Mouse (Mus musculus): ENCODE measurements around the gene Tnmd. TPM values are rescaled to one million over a fixed set of nuclear protein-coding genes. Genes with fewer than 3 reads are reported as not detected.

The Tnmd gene
- polyA plus RNA-seq (2015; fragmentation: Nextera tagmentation; extraction: Ambion mirVana), result 58.9 and 59.1 TPM in 2 replicates

- Histone ChIP-seq H3K4me3 (replicated peaks) (no peak within 1 kb of the TSS), H3K9me3 (replicated peaks) (no peaks in the 10 kb centered on the region), H3K36me3 (no peaks in the 10 kb centered on the region), H3K4me2 (replicated peaks) (no peak within 1 kb of the TSS), H3K27ac (replicated peaks) (no peak within 1 kb of the TSS), H3K27me3 (no peaks in the 10 kb centered on the region), H3K4me1 (no peaks in the 10 kb centered on the region), H3K9ac (no peak within 1 kb of the TSS)
- no peak; the same call in 1 of the 2 replicates for ATAC-seq (ENCODE audit: insufficient number of reproducible peaks, low FRiP score, low TSS enrichment, low read depth)
- WGBS, result 48% methylated on average over 5 of the region's 5 CpGs
Measured at GRCm38 (mm10) chrX:133850680-133851079, at the start of gene Tnmd. Gene Tnmd, plus strand, starts transcription at chrX:133850980.

GRCm38 (mm10) chrX:133853637-133854036, 2.9 kb downstream of the Tnmd start:
- H3K4me1 ChIP-seq, result no peaks in the 10 kb centered on the region
- H3K4me3 ChIP-seq (replicated peaks), result no peak overlapping the region
- H3K36me3 ChIP-seq, result no peaks in the 10 kb centered on the region
- H3K9ac ChIP-seq, result no peak overlapping the region
- no peak for ATAC-seq (ENCODE audit: insufficient number of reproducible peaks, low FRiP score, low TSS enrichment, low read depth)
- H3K4me2 ChIP-seq (replicated peaks), result no peak overlapping the region
- H3K27me3 ChIP-seq, result peaks cover 5% of the 10 kb centered on the region; the same call in 1 of the 2 replicates
- 0 out of 2 replicates have a peak overlapping the region, but pooled peaks have one; percentile 44 for H3K27ac ChIP-seq (replicated peaks)
- H3K9me3 ChIP-seq (replicated peaks), result no peaks in the 10 kb centered on the region
- 70% methylated on average over 4 of the region's 4 CpGs for WGBS

- Histone ChIP-seq H3K4me3 (replicated peaks) (no peak overlapping the region), H3K36me3 (no peaks in the 10 kb centered on the region), H3K9ac (no peak overlapping the region), H3K27me3 (no peaks in the 10 kb centered on the region), H3K4me1 (no peaks in the 10 kb centered on the region), H3K9me3 (replicated peaks) (no peaks in the 10 kb centered on the region), H3K4me2 (replicated peaks) (no peak overlapping the region), H3K27ac (replicated peaks) (no peak overlapping the region)
- no peak for ATAC-seq (ENCODE audit: insufficient number of reproducible peaks, low FRiP score, low TSS enrichment, low read depth)
- 78% methylated on average over 6 of the region's 6 CpGs for WGBS
Measured at GRCm38 (mm10) chrX:133869743-133870142, 19.0 kb downstream of the Tnmd start.

- Histone ChIP-seq H3K4me1 (no peaks in the 10 kb centered on the region), H3K9me3 (replicated peaks) (no peaks in the 10 kb centered on the region), H3K27me3 (no peaks in the 10 kb centered on the region), H3K27ac (replicated peaks) (no peak overlapping the region), H3K36me3 (0 out of 2 replicates have a peak, but pooled peaks cover 3% of the 10 kb centered on the region), H3K4me2 (replicated peaks) (no peak overlapping the region), H3K4me3 (replicated peaks) (no peak overlapping the region), H3K9ac (no peak overlapping the region)
- ATAC-seq (ENCODE audit: insufficient number of reproducible peaks, low FRiP score, low TSS enrichment, low read depth), result no peak
- 96% methylated on average over 3 of the region's 3 CpGs for WGBS
Measured at GRCm38 (mm10) chrX:133887308-133887707, 36.5 kb downstream of the Tnmd start.

- H3K36me3 ChIP-seq, result 0 out of 2 replicates have a peak, but pooled peaks cover 3% of the 10 kb centered on the region
- H3K4me3 ChIP-seq (replicated peaks), result no peak overlapping the region
- no peak overlapping the region for H3K27ac ChIP-seq (replicated peaks)
- H3K9me3 ChIP-seq (replicated peaks), result no peaks in the 10 kb centered on the region
- ATAC-seq (ENCODE audit: insufficient number of reproducible peaks, low FRiP score, low TSS enrichment, low read depth), result no peak
- WGBS, result 77% methylated on average over 5 of the region's 5 CpGs
- no peak overlapping the region for H3K9ac ChIP-seq
- no peaks in the 10 kb centered on the region for H3K4me1 ChIP-seq
- no peaks in the 10 kb centered on the region for H3K27me3 ChIP-seq
- H3K4me2 ChIP-seq (replicated peaks), result no peak overlapping the region
Measured at GRCm38 (mm10) chrX:133888111-133888510, 37.3 kb downstream of the Tnmd start.

- ATAC-seq (ENCODE audit: insufficient number of reproducible peaks, low FRiP score, low TSS enrichment, low read depth), result peak; percentile 80
- peak within 1 kb of the TSS; percentile 44 for H3K4me2 ChIP-seq (replicated peaks)
- 20% methylated on average over 33 of the region's 33 CpGs for WGBS
- H3K27me3 ChIP-seq, result no peaks in the 10 kb centered on the region; the same call in 1 of the 2 replicates
- H3K9me3 ChIP-seq (replicated peaks), result no peaks in the 10 kb centered on the region
- peak within 1 kb of the TSS; percentile 54 for H3K9ac ChIP-seq
- peak within 1 kb of the TSS; percentile 56 for H3K4me3 ChIP-seq (replicated peaks)
- peak within 1 kb of the TSS; percentile 44; the same call in 1 of the 2 replicates for H3K27ac ChIP-seq (replicated peaks)
- no peaks in the 10 kb centered on the region for H3K4me1 ChIP-seq
- no peaks in the 10 kb centered on the region for H3K36me3 ChIP-seq
Measured at GRCm38 (mm10) chrX:133898014-133898542, 47.3 kb downstream of the Tnmd start, which contains the start of gene Tspan6. Gene Tspan6, minus strand, starts transcription at chrX:133898429.

GRCm38 (mm10) chrX:133908261-133908660, 57.5 kb downstream of the Tnmd start, which contains the start of gene Srpx2:
Gene Srpx2, plus strand, starts transcription at chrX:133908426.
- 0 out of 2 replicates have a peak, but pooled peaks cover 6% of the 10 kb centered on the region for H3K27me3 ChIP-seq
- H3K9me3 ChIP-seq (replicated peaks), result no peaks in the 10 kb centered on the region
- H3K4me3 ChIP-seq (replicated peaks), result no peak within 1 kb of the TSS
- no peak within 1 kb of the TSS for H3K9ac ChIP-seq
- WGBS, result 20% methylated on average over 3 of the region's 3 CpGs
- H3K27ac ChIP-seq (replicated peaks), result no peak within 1 kb of the TSS
- H3K4me2 ChIP-seq (replicated peaks), result no peak within 1 kb of the TSS
- no peaks in the 10 kb centered on the region for H3K4me1 ChIP-seq
- H3K36me3 ChIP-seq, result no peaks in the 10 kb centered on the region
- no peak for ATAC-seq (ENCODE audit: insufficient number of reproducible peaks, low FRiP score, low TSS enrichment, low read depth)

- Histone ChIP-seq H3K4me2 (replicated peaks) (no peak overlapping the region), H3K4me3 (replicated peaks) (no peak overlapping the region), H3K4me1 (no peaks in the 10 kb centered on the region), H3K9me3 (replicated peaks) (no peaks in the 10 kb centered on the region), H3K27me3 (0 out of 2 replicates have a peak, but pooled peaks cover 8% of the 10 kb centered on the region), H3K36me3 (no peaks in the 10 kb centered on the region), H3K9ac (no peak overlapping the region), H3K27ac (replicated peaks) (peak overlapping the region; percentile 65)
- peak; percentile 77 for ATAC-seq (ENCODE audit: insufficient number of reproducible peaks, low FRiP score, low TSS enrichment, low read depth)
- 37% methylated on average over 10 of the region's 10 CpGs for WGBS
Measured at GRCm38 (mm10) chrX:133911397-133912103, 60.8 kb downstream of the Tnmd start.

- H3K4me3 ChIP-seq (replicated peaks), result no peak overlapping the region
- no peaks in the 10 kb centered on the region for H3K9me3 ChIP-seq (replicated peaks)
- no peak overlapping the region for H3K9ac ChIP-seq
- 65% methylated on average over 3 of the region's 3 CpGs for WGBS
- no peaks in the 10 kb centered on the region for H3K36me3 ChIP-seq
- no peaks in the 10 kb centered on the region for H3K4me1 ChIP-seq
- ATAC-seq (ENCODE audit: insufficient number of reproducible peaks, low FRiP score, low TSS enrichment, low read depth), result peak; percentile 77
- no peak overlapping the region for H3K4me2 ChIP-seq (replicated peaks)
- H3K27me3 ChIP-seq, result 0 out of 2 replicates have a peak, but pooled peaks cover 8% of the 10 kb centered on the region
- H3K27ac ChIP-seq (replicated peaks), result peak overlapping the region; percentile 65
Measured at GRCm38 (mm10) chrX:133913006-133913405, 62.2 kb downstream of the Tnmd start.

GRCm38 (mm10) chrX:133914219-133914618, 63.4 kb downstream of the Tnmd start:
- H3K9ac ChIP-seq, result no peak overlapping the region
- no peaks in the 10 kb centered on the region for H3K9me3 ChIP-seq (replicated peaks)
- no peak; the same call in 1 of the 2 replicates for ATAC-seq (ENCODE audit: insufficient number of reproducible peaks, low FRiP score, low TSS enrichment, low read depth)
- 38% methylated on average over 7 of the region's 7 CpGs for WGBS
- no peaks in the 10 kb centered on the region for H3K4me1 ChIP-seq
- H3K36me3 ChIP-seq, result no peaks in the 10 kb centered on the region
- H3K27me3 ChIP-seq, result 0 out of 2 replicates have a peak, but pooled peaks cover 8% of the 10 kb centered on the region
- H3K27ac ChIP-seq (replicated peaks), result peak overlapping the region; percentile 51; the same call in 1 of the 2 replicates
- no peak overlapping the region for H3K4me3 ChIP-seq (replicated peaks)
- no peak overlapping the region for H3K4me2 ChIP-seq (replicated peaks)
